Mouse (Mus musculus): Measurements from ENCODE around the gene Gabrb1.
"Not testable (repeated sequence)": the region's sequence is repeated elsewhere in the genome, so short reads cannot be mapped to it uniquely, and the experiment has no call there.

Gene Gabrb1

DNA sequence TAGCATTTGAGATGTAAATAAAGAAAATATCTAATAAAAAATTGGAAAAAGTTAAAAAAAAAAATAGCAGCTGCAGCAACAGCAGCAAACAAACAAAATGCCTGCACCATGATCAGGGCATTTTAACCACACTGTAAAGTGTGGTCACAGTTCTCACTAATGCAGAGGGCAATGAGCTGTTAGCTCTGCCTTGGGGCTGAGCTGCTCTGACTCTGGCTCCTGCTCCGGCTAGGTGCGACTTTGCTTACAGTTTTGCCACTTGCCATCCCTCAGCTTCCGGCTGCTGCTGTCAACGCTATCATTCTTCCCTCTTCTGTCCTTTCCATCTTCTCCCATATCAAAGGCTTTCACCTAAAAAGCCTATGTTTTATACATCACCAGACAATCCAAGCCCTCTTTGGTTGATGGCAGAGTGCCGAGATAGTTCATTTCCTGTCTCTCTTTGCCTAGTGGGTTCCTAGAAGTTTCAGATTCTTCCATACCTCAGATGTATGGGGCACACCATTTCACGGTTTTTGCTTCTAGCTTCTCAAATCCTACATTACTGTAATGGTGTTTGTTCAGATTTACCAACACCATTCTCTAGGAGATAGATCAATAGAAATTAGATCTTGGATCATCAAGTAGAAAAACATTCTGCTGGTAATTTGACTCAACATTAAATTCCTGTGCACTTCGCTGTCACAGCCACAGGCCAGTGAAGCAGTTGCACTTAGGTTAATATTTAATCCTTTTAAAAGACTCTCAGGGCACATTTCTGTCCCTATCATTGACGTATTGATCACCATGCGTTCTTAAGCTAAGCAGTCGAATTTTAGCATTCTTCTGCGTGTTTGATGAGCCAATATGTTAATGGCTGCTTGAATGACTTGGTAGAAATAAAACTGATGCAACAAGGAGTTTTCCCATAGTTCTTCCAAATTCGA lies 385.6 kb downstream of the Gabrb1 start:
- DNase-seq (ENCODE audit: low spot score), result no peak

GRCm38 (mm10) chr5:72046261-72046660 lies 388.3 kb downstream of the Gabrb1 start:
- DNase-seq (ENCODE audit: low spot score), result no peak

DNA sequence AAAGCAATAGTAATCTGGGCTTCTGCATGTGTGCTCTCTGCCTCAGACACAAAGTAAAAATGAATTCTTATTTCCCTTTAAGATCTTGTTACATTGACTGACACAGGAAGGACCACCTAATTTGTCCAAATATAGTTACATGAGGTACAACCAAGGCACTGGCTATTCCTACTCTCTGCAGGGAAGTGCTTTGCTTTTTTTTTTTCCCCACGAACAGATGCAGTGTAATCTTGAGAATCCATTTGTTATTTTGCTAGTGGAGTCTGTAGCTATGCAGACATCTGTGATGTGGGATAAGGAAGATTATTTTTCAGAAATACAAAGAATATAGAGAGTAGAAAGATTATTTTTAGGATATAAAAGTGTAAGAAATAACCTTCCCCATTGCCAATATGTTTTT lies 406.2 kb downstream of the Gabrb1 start:
- no peak for DNase-seq (ENCODE audit: low spot score)

DNA sequence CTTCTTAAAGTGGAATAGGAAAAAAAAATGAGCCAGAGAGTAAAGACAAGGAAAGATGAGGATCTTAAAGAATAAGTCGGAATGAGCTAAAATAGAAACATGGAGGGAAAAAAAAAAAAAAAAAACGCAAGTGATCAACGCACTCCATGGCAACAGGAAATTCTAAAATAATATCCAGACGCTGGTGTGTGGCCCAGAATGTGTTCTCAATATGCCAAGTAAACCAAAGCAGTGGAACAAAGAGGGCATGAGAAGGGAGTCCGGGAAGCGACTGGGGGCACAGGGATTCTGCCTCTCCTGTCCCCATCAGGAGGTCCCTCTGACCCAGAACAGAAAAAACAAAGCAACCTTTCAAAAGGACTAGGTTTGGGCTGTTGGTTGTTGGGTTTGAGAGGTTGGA lies 410.9 kb downstream of the Gabrb1 start:
- no peak for DNase-seq (ENCODE audit: low spot score)

GRCm38 (mm10) chr5:72069398-72069797 lies 411.5 kb downstream of the Gabrb1 start:
- DNase-seq (ENCODE audit: low spot score), result not testable (repeated sequence)

GRCm38 (mm10) chr5:72076781-72077180 lies 418.9 kb downstream of the Gabrb1 start:
- no peak for DNase-seq (ENCODE audit: low spot score)

GRCm38 (mm10) chr5:72086518-72086917 lies 428.6 kb downstream of the Gabrb1 start:
- DNase-seq (ENCODE audit: low spot score), result no peak

DNA sequence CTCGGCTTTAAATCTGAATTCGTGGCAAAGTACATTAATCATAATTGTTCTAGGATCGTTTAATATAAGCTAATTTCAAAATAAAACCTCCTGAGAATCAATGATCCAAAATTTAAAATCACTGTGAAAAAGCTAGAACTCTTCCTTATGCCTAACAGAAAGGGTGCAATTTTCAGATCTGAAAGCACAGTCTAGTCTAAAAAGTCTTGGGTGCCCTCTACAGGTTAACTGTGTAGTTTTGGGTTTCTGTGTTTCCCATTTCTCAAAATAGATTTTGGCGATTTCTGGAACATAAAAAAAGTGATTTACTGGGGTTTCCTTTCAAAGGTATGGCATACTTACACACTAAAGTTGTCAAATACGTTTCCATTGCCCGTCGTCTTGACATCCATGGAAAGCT lies 436.7 kb downstream of the Gabrb1 start:
- DNase-seq (ENCODE audit: low spot score), result no peak

GRCm38 (mm10) chr5:72095015-72095414 lies 437.1 kb downstream of the Gabrb1 start:
- DNase-seq (ENCODE audit: low spot score), result no peak

- no peak for DNase-seq (ENCODE audit: low spot score)
Measured at GRCm38 (mm10) chr5:72104274-72104921, 446.5 kb downstream of the Gabrb1 start.

DNA sequence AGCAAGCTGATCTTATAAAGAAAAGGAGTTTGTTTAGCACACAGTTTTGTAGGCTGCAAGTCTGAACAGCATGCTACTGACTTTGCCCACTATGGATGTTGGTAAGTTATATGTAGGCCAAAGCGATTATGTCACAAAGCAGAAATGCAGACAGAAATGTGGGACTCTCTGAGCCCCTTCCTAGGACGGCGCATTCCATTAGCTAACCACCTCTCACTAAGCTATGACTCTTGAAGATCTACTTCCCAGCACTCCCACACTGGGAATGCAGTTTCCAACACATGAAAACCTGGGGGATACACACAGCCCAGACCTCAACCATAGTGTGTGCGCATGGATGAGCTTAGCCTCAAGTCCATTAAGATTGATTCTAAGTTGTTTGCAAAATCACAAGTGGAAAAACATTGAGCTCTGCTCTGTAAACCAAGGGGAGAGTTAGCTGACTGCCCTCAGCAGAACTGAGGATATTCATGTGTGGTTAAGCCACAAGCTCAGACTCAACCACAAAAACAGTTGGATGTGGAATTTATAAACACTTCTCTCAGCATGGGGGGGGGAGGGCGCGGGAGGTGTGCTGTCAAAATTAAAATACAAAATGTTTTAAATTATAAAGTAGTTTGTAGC lies 464.6 kb downstream of the Gabrb1 start:
- DNase-seq (ENCODE audit: low spot score), result no peak

DNA sequence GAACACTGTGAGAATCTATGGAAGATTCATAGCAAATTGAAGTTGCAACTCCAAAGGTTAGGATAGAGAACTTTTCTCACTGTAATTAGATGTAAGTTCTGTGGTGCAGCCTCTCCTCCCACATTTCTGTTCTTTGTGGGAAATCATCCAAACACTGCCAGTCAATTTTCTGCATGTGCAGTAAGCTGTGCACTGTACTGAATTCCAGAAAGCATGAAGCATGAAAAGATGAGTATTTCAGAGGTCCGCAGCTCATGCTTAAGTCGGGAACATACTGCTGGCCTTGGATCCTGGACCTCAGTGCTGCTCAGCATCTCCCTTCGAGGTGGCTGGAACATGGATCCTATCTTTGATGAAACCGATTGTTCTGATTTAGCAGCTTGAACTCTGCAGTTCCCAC lies 468.8 kb downstream of the Gabrb1 start:
- no peak for DNase-seq (ENCODE audit: low spot score)

GRCm38 (mm10) chr5:72133906-72134305 lies 476.0 kb downstream of the Gabrb1 start:
- no peak for DNase-seq (ENCODE audit: low spot score)

DNA sequence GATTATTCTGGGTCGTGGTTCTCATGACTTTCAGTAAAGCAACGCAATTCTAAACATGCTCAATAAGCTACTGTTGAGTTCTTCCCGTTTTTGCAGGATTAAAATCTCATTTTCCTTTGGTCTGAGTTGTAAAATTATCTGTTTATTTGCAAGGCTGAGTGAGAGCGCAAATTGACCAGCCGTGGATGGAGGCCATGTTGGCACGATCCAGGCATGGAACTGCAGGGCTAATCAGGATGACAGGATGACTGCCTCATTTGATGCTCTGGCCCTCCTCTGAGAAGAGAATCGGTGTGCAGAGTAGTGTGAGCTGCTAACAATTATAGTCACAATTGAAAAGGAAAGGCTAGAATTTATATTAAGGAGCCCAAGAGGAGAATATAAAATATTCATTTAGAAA lies 480.3 kb downstream of the Gabrb1 start:
- DNase-seq (ENCODE audit: low spot score), result no peak

DNA sequence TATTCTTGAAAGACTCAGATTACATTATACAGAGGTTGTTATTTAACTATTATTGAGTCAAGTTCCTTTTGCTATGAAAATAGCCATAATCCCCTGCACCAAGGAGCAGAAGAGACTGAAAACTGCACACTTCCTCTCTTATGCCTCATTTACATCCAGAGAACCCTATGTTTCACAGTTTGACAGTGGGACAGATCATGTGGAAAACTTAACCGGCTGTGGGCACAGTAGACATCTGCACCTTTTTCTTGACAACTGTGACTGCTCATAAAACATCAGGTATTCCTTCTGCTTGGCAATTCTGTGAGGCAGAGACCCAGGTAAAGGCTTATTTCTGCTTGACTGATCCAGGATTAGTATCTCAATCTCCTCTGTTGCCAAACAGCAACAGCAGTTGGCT lies 481.7 kb downstream of the Gabrb1 start:
- no peak for DNase-seq (ENCODE audit: low spot score)

- DNase-seq (ENCODE audit: low spot score), result peak; percentile 17
Measured at GRCm38 (mm10) chr5:72148679-72149078, 490.8 kb downstream of the Gabrb1 start.

GRCm38 (mm10) chr5:72150870-72151269 lies 493.0 kb downstream of the Gabrb1 start:
- DNase-seq (ENCODE audit: low spot score), result no peak

- DNase-seq (ENCODE audit: low spot score), result not testable (repeated sequence)
Measured at GRCm38 (mm10) chr5:72155686-72156085, 497.8 kb downstream of the Gabrb1 start.

DNA sequence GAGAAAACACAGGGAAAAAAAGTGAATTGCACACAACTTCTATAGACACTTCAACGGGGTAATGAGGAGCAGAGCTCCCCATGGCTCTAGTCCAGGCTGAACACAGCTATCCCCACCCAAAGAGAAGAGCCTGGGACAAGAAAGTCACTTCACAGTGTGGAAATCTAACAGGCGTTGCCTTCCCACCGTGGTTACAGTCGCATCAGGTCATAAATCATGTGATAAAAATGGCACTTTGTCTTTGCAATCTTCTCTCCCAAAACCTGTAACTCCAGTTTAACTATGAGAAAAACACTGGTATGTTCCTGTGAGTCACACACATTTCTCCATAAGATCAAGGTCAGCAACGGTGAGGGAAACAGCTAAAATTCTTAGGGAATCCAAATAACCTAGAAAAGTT lies 498.7 kb downstream of the Gabrb1 start:
- no peak for DNase-seq (ENCODE audit: low spot score)

DNA sequence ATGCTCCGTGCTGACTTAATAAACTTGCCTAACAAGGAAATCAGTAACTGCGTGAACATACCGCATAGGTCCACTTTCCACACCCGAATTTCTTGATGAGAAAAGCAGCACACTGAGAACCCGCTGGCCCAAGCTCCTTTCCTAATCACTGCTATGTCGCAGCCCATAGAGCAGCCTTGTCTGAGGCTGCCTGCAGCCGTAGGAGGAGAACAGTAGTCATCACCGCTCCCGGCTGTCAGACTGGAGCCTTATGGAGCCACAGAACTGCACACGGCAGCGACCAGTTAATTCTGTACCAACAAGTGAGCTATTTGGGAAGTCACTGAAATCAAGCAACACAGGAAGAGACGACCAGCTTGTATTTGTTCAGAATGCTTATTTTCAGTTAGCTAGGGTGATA lies 500.8 kb downstream of the Gabrb1 start:
- DNase-seq (ENCODE audit: low spot score), result no peak

DNA sequence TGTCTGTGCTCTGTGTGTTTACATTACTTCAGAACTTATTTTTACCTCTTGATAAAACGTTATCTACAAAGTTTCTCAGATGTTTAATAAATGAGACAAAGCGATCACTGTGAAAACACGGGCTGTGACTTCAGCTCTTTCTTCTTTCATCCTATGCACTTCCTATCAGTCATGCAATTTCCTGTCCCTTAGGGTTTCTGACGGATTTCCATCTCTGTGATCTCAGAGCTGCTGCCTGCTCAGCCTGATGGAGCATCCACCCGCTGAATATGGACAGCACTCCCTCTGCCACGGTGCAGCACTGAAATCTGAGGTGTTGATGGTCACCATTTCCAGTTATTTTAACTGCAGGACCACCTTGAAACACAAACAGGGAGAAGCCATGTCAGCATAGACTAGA lies 501.6 kb downstream of the Gabrb1 start:
- DNase-seq (ENCODE audit: low spot score), result no peak

DNA sequence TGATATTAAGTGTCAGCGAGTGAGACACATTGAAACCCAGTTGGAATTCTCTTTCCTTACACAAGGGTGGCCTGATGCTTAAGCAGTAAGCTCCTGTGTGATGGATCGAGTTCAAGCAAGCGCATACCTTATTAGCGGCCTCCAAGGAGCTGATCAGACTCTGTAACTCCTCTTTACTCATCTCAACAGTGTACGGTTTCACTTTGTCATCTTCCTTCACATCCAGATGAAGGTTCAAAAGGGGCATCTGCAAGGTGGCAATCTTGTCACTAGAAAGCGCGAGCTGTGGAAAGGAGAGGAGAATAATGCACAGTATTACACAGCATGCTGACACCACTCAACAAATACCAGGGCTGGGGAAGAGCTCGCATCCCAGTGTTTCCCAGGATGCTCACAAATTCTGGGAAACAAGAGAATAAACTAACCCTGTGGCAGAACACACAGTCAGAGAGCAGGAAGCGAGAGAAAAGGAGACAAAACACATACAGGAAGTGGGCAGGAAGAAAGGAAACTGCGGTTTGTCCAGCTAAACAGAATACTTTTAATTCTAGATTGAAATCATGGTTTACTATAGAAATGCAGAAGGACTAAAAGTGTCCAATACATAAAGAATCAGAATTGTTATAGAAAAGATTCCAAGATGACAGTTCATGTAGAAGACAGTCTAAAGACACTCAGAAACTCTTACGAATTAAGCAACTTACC lies 503.0 kb downstream of the Gabrb1 start:
- DNase-seq (ENCODE audit: low spot score), result no peak

Measured in embryo, embryonic 10 days (tissue).